Mouse (Mus musculus) kidney, adult 2 months (tissue): ENCODE data around the gene Prss36. TPM values are rescaled to one million over a fixed set of nuclear protein-coding genes. Genes with fewer than 3 reads are reported as not detected.

Experiments used
- DNase-seq: peaks from one replicate; pipeline ENCODE4 v3.0.0; 2021
- H3K27ac ChIP-seq: fragments of 200-500 bp; 2 replicates; pipeline ENCODE4 v1.5.1; 2012; ENCODE audit warnings: low read depth, low read length, control low read depth, inconsistent platforms; ENCODE audit not compliant: insufficient read depth
- H3K27me3 ChIP-seq: fragments of 200-500 bp; replicated peaks from 2 replicates; pipeline ENCODE4 v1.6.1; 2012; ENCODE audit warnings: mild to moderate bottlenecking, moderate library complexity, low read length, inconsistent platforms; ENCODE audit not compliant: control insufficient read depth, insufficient read depth
- H3K36me3 ChIP-seq: fragments of 200-500 bp; 2 replicates; pipeline ENCODE4 v1.6.1; 2012; ENCODE audit warnings: mild to moderate bottlenecking, moderate library complexity, low read length, inconsistent platforms; ENCODE audit not compliant: control insufficient read depth, insufficient read depth
- H3K4me1 ChIP-seq: fragments of 200-500 bp; 2 replicates; pipeline ENCODE4 v1.6.1; 2011; ENCODE audit warnings: low read length; ENCODE audit not compliant: control insufficient read depth, insufficient read depth
- H3K4me3 ChIP-seq: fragments of 200-500 bp; 2 replicates; pipeline ENCODE4 v1.5.1; 2011; ENCODE audit warnings: mild to moderate bottlenecking, low read depth, low read length, control low read depth; ENCODE audit not compliant: insufficient read depth
- CTCF ChIP-seq: fragments of 200-500 bp; conservative IDR thresholded peaks from 2 replicates; pipeline ENCODE4 v1.5.1; 2011; ENCODE audit warnings: low read depth, mild to moderate bottlenecking, control low read depth, low read length, moderate library complexity, mixed read lengths; ENCODE audit not compliant: insufficient read depth, insufficient read length
- POLR2A ChIP-seq: fragments of 200-500 bp; IDR thresholded peaks from one replicate; pipeline ENCODE4 v1.6.1; 2011; ENCODE audit warnings: low read depth, low read length, control low read depth
- WGBS: fragments of 180-500 bp; shearing (Covaris S2); methylation state at CpG from one replicate; pipeline ENCODE4 v1.1.7; 2018; 5-methylcytosine and 5-hydroxymethylcytosine counted together
- polyA plus RNA-seq: library from polyadenylated mRNA; depleted of rRNA; stranded (reverse); fragments of >200 nt; gene quantifications from 2 replicates; pipeline ENCODE4 v1.2.3, GENCODE M21; 2012

Prss36 gene
- polyA plus RNA-seq, 1 experiment = 21.9 TPM

DNA sequence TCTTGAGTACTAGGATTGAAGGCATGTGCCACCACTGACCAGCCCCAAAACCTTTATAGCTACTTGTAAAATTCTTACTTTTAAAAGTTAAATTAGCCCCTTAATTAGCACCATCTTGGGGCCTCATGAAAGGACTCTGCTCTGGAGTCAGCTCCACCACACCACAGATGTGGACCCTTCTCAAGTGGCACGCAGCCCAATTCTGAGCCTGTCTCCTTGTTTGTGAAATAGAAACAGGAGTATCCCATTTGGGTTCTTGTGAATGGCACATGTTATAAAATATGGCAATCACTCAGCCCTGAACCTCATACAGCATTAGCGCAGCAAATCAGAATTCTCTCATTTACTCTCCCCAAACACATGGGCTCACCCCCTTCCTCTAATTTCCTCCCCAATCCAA, 32.3 kb upstream of the Prss36 start:
- Histone ChIP-seq H3K36me3 (peaks cover 35% of the 10 kb centered on the region), H3K4me1 (no peaks in the 10 kb centered on the region), H3K4me3 (no peak overlapping the region), H3K27me3 (no peaks in the 10 kb centered on the region), H3K27ac (no peak overlapping the region)
- DNase-seq = no peak
- 95% methylated on average over 2 of the region's 2 CpGs for whole genome bisulfite sequencing
- TF ChIP-seq POLR2A (no peak), CTCF (no peak)

DNA sequence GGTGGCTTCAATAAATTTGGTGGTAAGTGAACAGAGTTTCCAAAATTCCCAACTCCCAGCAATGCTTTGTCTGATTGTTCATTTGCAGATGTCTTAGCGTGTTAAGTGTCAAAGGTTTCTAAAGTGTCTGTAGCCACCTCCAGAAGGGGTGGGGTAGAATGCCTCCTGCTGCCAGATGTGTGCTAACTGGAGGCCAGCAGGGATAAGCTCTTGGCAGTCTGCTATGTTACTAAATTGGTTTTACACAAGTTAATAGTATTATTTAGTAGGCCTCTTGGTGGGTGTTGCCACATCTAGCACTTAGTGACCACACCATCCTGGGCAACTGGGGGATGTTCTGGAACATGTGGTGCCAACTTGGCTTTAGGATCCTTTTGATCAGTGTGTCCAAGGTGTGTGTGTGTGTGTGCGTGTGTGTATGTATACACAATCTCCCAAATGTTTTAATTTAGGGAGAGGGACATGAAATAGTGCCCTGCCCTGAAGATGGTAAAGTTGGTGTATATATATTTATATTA, 27.9 kb upstream of the Prss36 start:
- no peak for TF ChIP-seq CTCF
- TF ChIP-seq POLR2A = no peak
- WGBS = 70% methylated on average over 2 of the region's 2 CpGs
- H3K4me3 ChIP-seq = no peak overlapping the region
- no peak for DNase-seq
- H3K27me3 ChIP-seq = no peaks in the 10 kb centered on the region
- H3K27ac ChIP-seq = no peak overlapping the region
- H3K36me3 ChIP-seq = peaks cover 40% of the 10 kb centered on the region
- peaks cover 2% of the 10 kb centered on the region; the same call in 1 of the 2 replicates for H3K4me1 ChIP-seq

DNA sequence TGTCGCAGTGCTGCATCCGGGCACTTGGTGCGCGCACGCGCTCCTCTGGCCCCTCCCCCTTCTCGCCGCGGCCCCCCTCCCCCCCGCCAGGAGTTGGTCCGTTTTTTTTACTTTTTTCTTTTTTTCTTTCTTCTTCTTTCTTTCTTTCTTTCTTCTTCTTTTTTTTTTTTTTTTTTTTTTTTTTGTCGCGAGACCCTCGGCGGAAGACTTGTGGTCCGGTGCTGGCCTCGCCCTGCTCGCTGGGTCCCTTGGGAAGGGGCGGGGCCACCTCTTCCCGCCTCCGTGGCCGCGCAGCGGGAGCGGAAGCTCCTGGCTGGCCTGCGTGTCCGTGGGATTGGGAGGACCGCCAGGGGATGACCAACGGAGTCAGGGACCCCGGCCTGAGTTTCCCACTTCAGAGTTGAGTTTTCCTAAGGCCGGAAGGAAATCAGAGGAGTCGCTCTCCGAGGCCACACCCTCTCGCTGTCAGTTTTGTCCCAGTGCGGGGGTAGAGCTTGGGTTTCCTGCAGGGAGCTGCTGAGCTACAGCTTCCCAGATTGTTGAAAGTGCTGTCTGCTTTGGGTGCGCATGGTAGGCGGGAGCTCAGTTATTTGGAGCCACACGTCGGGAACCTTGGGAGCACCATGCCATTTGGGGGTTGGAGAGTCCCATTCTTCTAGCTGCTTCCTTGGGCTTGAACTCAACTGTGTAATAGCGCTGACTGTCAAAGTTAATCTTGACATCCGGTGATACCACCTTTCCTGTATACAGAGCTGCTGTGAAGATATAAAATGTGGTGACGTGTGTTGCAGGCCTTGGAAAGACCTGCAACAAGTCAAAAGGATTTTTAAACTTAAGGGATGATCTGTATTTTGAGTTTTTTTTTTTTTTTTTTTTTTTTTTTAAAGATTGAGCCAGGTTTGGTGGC, 21.6 kb upstream of the Prss36 start:
- H3K4me1 ChIP-seq = peaks cover 9% of the 10 kb centered on the region; the same call in 1 of the 2 replicates
- WGBS = under 1% methylated on average over 42 of the region's 42 CpGs

DNA sequence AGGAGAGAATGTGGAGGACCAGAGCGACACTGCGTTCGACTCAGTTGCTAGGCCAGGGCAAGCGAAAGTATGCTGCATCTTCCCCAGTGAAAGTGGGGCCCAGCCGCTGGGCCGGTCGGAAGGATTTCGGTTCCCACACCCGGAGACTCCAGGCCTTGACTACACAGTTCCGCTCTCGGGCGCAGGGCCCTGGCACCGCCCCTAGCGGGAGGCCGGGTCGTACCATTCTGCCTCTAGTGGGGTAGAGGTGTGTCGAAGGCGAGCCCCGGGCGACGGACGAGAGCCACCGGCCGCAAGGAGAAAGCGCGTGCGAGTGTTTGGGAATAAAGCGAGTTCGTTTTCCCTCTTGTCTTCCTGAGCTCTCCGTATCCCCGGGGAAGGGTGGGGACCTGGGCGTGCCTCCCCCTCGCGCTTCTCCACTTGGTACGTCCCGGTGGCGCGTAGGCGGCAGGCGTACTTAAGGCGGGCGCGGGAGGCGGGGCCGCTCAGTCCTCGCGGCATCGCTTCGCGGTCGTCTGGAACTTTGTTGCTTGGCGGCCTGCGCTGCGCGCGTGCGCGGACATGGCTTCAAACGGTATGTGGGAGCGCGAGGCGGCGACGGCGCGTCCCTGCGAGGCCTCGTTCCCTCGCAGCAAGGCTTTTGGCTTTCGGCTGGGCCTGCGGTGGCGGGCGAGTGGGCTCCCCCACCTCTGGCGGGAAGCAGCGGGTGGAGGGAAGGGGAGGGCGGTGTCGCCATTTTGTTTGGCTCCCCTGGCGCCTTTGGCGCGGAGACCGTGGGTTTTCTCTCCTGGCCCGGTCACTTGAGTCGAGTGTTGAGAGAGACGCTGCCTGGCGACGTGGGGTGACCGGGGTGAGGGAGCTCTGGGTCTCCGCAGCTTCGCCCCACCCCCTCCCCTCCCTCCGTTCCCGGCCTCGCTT, 20.7 kb upstream of the Prss36 start, which contains the start of gene Fus:
TSS of gene Fus (plus strand) at position 454 of the 918 bp plus-strand sequence.
- peaks cover 9% of the 10 kb centered on the region; the same call in 1 of the 2 replicates for H3K4me1 ChIP-seq
- DNase-seq = peak; percentile 96
- H3K27me3 ChIP-seq = no peaks in the 10 kb centered on the region
- WGBS = under 1% methylated on average over 92 of the region's 92 CpGs
- no peak for TF ChIP-seq CTCF
- peak; percentile 99 for TF ChIP-seq POLR2A
- H3K27ac ChIP-seq = peak within 1 kb of the TSS; percentile 99
- H3K36me3 ChIP-seq = peaks cover 11% of the 10 kb centered on the region; the same call in 1 of the 2 replicates
- H3K4me3 ChIP-seq = peak within 1 kb of the TSS; percentile 81

More for the DNA sequence above, 21.6 kb upstream of the Prss36 start:
- H3K27me3 ChIP-seq = no peaks in the 10 kb centered on the region
- peak overlapping the region; percentile 81 for H3K4me3 ChIP-seq
- peak overlapping the region; percentile 66; the same call in 1 of the 2 replicates for H3K27ac ChIP-seq
- H3K36me3 ChIP-seq = peaks cover 17% of the 10 kb centered on the region
- peak; percentile 86 for DNase-seq
- TF ChIP-seq CTCF = no peak
- TF ChIP-seq POLR2A = peak; percentile 3

DNA sequence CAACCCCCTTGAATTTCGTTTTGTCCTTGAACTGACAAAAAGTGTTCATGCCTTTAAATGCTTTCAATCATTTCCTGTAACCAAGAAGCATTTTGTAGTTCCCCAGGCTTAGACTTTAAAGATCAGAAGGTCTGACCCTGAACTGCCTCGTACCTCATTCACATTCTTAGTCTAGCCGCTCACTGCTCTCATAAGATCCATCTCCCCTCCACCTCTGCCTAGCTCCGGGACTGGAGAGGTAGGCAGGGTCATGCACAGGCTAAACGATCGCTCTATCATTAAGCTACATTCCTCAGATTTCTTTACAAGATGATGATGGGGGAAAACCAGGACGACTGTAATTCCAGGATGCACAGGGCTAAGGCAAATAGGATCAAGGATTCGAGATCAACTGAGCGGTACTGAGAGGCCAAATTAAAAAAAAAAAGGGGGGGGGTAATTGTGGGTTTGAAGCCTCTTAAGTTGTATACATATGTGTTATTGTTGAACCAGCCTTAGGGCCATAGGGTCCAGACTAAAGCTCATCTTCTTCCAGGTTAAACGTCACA, 19.9 kb upstream of the Prss36 start:
- Histone ChIP-seq H3K36me3 (peaks cover 10% of the 10 kb centered on the region; the same call in 1 of the 2 replicates), H3K27me3 (no peaks in the 10 kb centered on the region), H3K4me3 (peak overlapping the region; percentile 81), H3K27ac (peak overlapping the region; percentile 99), H3K4me1 (peaks cover 9% of the 10 kb centered on the region; the same call in 1 of the 2 replicates)
- WGBS = 7% methylated on average over 10 of the region's 10 CpGs
- DNase-seq = peak; percentile 19
- TF ChIP-seq POLR2A = no peak
- no peak for TF ChIP-seq CTCF

DNA sequence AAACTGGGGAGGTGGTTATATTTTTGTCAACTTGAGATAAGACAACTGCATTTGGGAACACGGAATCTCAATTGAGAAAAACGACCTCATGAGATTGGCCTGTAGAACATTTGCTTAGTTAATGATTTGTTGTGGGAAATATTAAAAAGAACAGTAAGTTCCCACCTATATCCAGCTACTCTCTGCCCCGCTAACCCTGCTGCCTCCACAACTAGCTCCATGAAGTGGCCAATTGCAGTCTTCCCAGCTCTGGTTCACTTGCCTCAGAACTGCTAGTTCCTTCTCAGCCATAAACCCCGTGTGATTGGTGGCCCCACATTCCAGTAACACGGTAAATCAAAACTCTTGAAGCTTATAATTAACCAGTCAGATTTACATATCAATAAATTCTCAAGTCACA, 12.8 kb upstream of the Prss36 start:
- Histone ChIP-seq H3K4me1 (peaks cover 6% of the 10 kb centered on the region), H3K4me3 (no peak overlapping the region), H3K27me3 (no peaks in the 10 kb centered on the region), H3K36me3 (no peaks in the 10 kb centered on the region), H3K27ac (peak overlapping the region; percentile 68)
- DNase-seq = peak; percentile 55
- WGBS = 25% methylated on average over 5 of the region's 5 CpGs
- TF ChIP-seq CTCF = no peak
- no peak for TF ChIP-seq POLR2A
